Mouse (Mus musculus): ENCODE results near the gene Ndc80.
"Not testable (repeated sequence)": the region's sequence is repeated elsewhere in the genome, so short reads cannot be mapped to it uniquely, and the experiment has no call there.

The Ndc80 gene

DNA sequence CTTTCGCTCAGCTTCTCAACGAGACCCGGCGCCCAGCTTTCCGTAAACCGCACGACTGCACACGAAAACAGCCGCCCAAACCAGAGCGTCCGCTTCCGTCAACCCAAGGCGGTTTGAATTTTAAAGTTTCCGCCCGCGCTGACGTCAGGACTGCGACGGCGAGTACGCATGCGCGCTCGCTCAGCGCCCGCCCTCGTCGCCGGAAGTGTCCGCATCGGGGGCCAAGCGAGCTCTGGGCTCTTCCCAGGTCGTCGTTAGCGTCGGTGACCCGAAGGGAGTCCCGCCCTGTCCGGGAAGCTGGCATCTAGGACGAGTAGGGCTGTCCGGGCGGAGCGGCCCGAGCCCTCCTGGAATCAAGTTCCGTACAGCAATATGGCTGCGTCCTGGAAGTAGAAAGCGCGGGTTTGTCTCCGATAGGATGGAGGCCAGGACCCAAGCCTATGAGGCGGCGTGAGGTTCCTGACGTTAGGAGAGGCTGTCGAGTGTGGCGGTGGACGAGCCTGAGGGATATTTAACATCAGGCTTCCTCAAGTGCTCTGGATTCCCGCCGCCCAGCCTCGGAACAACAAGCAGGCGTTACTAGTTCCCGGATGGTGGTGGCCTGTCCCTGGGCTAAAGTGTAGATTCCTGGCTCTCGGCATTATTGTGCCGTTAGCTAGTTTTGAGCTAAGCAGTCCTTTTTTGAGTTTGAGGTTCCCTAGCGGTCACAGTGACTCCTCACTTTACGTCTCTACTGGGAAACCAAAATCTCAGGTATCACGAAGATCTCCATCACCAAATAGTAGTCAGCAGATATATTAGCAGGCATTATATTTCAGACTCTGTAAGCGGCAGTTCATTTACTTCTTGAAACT, at the start of gene Ndc80:
Gene Ndc80 (minus strand): TSS at position 147 of the 854 bp plus-strand sequence.
- peak; percentile 90 to 93 for DNase-seq

DNA sequence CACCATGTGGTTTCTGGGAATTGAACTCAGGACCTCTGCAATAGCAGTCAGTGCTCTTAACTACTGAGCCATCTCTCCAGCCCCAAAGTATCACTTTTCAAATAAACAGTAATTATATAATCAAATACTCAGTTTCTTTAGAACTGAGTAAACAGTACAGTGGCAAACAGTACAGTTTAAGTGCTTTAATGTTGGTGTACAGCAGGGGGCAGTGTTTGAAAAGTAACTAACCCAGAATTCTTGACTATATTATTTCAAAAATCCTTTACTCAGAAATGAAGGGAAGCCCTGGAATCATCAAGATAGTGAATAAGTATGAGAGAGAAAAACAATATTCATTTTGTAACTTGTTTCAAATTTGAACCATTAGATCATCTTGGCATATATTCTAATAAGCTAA, 35.0 kb upstream of the Ndc80 start:
- peak; percentile 4 to 42 for DNase-seq

DNA sequence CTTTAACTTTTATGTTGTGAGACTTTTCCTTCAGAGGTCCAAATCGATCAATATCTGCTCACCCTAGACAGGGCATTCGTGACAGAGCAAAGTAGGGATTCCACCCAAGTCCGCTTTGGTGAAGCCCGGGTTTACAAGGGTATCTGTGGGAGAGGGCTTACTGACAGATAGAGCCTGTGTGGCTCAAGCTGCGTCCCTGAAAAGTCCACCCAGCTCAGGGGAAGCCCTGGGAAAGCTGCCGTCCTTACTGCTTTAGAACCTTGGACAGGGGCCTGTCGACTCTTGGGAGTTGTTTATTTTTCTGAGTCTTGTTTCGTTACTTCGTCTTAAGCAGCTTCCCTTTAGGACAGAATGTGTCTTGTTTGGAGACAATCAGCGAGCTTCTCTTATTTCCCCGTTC, 26.2 kb upstream of the Ndc80 start:
- peak in 1 of 2 experiments; percentile 14 for DNase-seq

DNA sequence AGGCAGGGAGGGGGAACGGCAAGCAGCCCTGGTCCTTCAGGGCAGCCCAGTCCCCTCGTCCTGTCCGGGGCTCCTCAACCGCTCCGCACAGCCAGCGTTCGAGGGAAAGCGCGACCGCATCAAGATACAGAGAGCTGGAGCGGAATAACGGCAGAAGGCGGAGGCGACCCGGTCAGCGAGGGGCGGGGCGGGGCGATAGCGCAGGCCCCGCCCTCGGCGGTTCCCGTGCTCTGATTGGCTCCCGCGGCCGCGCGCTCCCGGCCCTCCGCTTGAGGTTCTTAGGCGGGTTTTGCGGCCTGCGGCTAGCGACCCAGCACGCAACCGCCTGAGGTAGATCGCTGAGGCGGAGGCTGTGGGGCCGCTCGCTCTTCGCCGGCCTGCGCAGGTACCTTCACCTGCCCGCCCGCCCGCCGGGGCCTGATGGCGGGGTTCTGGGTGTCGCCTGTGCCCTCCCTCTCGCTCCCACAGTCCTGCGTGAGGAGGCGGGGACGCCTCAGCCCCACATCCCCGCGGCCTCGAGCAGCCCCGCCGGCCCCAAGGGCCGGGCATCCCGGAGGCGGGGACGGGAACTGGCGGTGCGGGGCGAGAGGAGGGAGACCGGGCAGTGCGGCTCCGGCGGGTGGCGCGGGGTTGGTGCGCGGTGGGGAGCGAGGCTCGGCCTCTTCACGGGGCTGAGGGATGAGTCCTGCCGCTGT, 25.2 kb upstream of the Ndc80 start, which contains the start of gene Spdya:
Gene Spdya (plus strand): TSS at position 305 of the 695 bp plus-strand sequence.
- DNase-seq = peak; percentile 87 to 91

DNA sequence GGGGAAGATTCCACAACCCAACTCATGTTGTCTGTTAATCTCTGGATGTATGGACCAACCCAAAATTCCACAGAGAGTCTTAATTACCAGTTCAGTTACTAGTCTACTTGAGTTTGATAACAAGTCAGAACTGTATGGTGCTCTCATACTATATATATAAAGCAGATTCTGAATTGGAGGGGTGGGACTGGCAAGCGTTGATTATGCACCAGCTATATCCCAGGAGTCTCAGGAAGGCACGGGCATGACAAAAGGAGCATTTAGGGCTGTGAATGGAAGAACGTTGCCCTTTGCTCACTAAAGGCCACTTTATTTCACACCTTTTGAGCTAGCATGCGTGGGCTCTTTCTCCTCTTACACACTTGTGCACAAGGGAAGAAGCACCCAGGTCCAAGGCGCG, 24.7 kb upstream of the Ndc80 start:
- no peak for DNase-seq

DNA sequence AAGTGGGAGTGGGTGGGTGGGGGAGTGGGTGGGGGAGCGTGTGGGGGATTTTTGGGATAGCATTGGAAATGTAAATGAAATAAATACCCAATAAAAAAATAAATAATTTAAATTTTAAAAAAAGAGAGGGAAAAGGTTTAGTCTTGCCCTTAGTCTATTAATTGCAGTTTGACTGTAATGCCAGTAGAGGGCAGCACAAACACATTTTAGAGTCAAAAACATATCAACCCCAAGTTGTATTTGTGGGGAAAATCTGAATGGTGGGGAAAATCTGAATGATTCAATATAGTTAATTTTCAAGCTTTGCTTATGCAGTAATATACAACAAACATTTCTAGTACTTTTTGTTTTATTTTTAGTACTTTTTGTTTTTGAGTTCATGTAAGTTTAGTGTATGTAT, 21.9 kb upstream of the Ndc80 start:
- DNase-seq = no peak

DNA sequence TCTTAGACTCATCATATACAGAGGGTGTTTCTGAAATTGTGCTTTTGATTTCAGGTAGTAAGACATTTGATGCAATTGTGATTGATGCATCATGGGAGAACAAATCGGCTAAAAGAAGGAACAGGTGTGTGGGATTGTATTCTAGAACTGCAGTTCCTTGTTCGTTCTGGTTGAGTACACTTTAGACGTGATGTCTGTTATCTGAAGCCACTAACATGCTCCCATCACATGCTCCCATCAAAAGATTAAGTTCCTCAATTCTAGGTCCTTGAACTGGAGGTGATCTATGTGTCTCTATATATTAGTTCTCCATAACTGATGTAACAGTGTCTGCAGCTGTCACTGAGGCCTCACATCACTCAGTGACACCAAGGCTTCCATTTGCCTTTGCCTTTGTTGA, 10.5 kb upstream of the Ndc80 start:
- DNase-seq = no peak

DNA sequence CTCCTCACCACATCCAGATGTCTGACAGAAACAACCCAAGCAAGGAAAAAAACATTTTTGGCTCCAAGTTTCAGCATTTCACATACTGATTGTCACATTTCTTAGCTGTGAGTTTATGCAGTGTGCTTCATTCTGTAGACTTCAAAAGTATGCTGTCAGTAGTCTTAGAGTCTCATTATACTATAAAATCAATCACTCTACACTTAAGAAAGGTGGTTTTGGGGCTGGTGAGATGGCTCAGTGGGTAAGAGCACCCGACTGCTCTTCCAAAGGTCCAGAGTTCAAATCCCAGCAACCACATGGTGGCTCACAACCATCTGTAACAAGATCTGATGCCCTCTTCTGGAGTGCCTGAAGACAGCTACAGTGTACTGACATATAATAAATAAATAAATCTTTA, 8.9 kb upstream of the Ndc80 start:
- DNase-seq = not testable (repeated sequence)

DNA sequence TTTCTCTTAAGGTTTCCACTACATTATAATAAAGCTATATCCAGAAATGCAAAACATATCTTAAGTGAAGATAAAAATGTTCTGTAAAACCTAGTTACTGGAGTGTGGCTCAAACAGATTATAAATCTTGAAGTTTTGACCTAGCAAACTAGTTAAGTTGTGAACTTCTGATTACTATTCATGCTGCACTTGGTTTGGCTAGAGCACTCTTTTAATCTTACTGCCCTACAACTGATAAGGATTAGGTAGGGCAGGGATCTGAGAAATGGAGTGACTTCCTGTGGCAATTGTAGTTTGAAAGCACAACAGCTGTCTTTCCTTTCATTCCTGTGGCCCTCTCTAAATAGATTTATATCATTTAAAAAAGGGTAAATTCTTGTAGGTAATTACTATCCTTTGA, 1.4 kb upstream of the Ndc80 start:
- DNase-seq = no peak

DNA sequence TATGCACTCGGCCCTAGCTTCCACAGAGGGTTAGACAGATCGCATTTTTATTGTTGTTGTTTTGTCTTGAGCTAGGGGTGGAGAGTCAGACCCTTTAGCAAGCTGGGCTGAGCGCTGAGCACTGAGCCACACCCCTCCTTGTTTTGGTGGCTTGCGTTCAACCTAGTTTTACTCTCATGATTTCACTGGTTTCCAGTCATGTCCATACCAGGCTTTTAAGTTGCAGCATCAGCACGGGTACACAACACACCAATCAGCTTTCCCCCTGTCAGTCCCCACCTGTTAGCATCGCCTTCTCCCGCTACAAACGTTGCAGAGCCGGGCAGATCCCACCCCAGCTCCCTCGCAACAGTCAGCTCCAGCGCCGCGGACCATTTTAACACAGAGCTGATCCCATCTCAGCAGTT, 352 bp downstream of the Ndc80 start:
- DNase-seq = no peak

DNA sequence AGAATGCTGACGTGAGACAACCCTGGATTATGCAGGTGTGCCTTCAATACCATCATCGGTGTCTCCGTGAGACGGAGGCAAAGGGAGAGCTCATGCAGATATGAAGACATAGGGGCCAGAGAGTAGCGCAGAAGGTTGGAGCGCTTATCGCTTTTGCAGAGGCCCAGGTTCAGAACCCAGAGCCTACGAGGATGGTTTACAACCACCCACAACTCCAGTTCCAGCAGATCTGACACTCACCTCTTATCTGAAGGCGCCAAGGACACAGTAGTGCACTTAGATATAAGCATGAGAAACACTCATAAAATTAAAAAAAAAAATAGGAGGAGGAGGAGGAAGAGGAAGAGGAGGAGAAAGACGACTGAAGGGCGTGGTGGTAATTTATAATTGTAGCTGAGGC, 16.4 kb downstream of the Ndc80 start:
- DNase-seq = no peak

DNA sequence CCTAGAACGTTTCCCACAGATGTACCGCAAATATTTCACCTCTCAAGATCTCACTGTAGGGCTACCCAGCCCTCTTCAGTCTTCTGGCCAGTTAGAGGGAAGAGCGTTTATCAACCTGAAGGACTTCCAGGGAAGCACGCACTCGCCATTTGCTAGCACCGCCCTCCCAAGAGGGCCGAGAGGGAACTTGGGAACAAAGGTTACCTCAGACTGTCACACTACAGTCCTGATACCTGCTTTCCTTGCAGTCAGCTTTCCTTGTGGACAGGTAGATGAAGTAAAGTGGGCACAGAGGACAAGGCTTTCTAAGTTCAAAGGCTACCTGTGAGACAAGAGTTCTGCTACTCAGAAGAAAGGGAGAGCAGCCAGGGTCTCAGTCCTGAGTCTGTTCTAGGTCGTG, 19.8 kb downstream of the Ndc80 start:
- no peak for DNase-seq

DNA sequence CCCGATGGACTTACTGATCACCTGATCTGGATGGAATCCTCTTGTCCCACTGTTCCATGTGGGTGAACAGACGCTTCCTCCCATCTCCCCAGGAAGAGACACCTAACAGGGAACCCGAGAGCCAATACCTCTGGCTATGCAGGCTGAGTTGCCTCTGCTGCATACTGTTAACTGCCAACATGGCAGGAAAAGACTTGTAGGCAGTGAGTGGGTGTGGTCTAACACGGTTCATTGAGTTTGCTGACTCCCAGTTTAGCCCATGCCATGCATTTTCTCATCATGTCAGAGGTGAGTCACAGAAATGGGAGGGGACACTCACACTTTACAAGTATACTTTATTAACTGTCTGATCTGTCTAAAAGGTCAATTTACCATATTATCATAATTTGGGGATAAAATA, 30.9 kb downstream of the Ndc80 start:
- no peak for DNase-seq

DNA sequence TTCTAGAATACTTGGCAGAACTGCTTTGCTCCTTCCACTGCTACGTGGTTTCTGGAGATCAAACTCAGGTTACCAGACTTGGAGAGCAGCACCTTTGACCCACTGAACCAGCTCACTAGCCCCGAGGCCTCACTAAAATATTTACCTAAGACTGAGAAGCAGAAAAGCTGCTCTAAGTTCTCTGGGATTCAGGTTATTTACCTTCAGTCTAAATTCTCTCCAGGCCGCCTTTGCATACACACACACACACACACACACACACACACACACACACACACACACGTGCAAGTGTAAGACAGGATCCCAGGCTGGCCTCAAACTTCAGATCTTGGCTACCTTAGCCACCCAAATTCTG, 35.3 kb downstream of the Ndc80 start:
- no peak for DNase-seq

DNA sequence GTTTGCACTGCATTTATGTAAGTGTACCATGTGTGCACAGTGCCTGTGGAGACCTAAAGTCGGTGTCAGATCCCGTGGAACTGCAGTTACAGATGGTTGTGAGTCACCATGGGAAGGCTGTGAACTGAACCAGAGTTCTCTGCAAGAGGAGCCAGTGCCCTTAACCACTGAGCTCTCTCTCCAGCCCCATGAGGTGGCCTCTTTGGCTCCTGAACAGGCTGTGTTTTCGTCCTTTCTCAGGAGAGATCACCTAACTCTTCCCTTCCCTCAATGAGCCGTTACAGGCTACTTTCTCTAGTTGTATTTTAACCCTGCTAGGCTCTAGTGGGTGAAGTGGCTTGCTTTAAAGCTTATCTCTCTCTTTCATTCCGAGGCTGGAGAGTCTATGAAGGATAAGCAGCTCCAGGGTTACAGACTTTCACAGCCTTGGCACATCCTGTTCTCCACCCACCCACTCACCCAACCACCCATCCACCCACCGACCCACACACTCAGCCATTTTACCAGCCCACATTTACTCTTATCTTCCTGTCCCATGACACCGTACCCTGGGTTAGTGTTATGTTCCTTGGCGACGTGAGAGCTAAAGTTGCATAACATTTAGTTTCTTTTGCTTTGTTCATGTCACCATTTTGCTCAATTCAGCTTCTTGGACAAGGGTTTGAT, 35.9 kb downstream of the Ndc80 start:
- DNase-seq = no peak

DNA sequence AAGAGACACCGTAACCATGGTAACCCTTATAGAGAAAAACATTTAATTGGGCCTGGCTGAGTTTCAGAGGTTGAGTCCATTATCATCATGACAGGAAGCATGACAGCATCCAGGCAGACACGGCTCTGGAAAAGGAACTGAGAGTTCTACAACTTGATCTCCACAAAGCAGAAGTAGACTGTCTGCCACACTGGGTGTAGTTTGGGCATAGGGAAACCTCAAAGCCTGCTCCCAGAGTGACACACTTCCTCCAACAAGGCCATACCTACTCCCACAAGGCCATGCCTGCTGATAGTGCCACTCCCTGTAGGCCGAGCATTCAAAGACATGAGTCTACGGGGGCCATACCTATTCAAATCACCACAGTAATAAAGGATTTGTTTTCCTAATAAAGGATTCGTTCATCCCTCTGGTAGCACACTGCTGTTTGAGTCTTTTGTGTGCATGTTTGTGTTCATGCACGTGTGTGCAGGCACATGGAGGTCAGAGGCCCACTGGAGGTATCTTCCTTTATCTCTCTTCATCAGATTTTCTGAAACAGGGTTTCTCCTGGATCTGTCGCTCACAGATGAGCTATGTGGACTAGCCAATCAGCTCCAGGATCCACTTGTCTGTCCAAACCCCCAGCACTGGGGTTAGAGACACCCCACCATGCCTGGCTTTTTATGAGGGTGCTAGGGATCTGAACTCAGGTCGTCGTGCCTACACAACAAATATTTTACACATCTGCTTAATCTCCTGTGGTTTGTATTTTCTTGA, 36.8 kb downstream of the Ndc80 start:
- DNase-seq = no peak

DNA sequence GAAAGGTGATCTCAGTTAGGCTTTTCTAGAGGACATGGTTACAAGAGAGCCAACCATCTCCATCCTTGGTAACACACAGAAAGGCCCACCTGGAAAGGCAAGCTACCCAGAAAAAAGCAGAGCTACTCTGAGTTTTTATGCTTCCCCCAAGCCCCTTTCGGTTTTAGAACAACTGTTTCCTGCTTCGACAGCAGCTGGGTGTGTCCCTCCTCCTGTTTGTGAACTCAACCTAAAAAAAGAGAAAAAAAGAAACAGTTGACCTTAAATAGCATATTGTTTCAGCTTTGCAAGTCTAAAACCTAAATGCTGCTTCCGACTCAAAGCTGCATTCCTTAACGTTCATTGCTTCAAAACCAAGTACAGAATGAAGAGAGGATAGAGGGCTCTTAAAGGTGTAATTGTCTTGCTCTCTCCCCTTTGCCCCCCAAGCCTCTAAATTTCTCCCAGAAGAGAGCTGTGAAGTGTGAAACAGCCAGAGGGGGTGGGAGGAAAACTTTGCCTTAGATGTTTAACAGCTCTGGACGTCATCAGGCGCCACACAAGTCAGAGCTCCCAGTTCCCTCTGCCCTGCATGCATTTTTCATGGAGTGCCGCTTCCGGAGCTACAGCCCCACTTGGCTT, 40.3 kb downstream of the Ndc80 start:
- no peak for DNase-seq

DNA sequence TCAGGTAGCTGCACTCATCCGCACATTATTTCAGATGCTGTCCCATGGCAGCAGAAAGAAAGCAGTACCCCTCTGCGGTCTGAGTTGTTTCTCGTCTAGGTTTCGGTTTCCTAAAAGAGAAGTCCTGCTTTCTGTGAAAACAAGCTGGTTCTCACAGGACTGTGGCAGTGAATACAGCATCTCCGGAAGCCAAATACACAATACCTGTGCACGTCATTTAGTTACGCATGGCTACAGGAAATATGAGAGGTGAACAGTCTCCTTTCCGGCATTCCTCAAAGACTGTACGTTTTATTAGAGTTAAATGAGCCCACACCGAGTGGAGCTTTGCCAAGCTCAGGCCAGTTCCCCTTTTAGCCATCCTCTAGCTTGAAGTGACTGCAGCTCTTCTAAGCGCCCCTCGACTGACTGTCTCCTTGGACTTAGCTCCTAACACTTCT, 40.8 kb downstream of the Ndc80 start:
- no peak for DNase-seq

DNA sequence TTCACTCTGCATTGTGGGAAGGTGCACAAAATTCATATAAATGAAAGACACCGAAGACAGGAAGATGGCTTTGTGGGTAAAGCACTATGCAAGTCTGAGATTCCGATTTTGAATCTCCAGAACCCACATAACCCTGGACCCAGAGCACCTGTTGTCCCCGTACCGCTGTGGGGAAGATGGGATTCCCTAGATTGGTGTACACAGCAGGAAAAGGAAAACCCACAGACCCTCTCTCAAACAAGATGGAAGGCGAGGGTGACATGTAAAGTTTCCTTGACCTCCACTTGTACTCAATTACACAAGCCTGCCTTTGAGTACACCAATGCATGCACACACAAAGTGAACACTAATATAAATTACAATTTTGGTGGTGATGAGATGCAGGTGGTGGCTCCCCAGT, 41.9 kb downstream of the Ndc80 start:
- DNase-seq = no peak

DNA sequence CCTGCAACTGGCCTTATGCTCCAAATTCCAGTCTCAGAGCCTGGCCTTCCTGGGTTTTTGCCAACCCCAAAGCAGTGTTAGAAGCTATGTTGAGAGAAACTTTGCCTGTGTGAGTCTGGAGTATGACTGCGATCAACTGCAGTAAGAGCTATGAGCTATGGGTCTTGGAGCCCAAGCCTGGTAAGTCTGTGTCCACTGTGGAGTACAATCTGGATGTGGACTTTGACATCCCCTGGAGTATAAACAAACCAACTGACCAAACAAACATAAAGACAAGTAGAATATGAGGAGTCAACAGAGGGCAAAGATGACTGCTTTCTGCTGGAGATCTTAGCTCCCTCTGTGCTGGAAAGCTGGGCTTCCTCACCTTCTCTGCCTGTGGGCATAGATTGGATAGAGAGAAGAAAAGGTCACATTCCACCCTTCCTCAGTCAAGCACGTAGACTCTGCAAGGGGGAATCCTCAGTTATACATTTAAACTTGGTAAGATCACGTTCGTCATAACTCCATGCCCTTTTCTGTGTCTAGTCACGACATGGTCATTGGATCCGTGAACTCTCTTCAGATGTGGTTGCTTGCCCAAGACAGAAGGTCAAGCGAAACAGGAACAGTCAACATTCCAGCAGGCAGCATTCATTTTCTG, 43.1 kb downstream of the Ndc80 start:
- DNase-seq = no peak

DNA sequence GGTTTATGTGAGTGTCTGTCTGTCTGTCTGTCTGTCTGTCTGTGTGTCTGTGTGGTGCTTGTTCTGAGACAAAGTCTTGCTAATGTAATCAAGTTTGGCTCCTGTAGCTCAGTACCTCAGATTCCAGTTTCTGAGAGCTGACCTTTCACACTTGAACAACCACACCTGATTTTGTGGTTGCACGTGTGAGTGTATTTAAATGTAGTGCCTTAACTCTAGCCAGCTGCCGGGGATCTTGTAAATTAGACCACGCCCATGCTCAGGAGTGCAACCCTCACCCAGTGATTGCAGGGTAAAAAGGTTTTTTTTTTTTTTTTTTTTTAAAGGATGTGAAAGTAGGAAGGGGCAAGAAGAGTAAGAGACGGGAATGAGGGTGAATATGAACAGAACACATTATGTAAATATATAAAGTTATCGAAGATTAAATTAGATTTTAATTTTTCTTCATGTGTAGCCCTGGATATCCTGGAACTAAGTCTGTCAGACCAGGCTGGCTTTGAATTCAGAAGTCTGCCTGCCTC, 47.2 kb downstream of the Ndc80 start:
- DNase-seq = no peak

DNA sequence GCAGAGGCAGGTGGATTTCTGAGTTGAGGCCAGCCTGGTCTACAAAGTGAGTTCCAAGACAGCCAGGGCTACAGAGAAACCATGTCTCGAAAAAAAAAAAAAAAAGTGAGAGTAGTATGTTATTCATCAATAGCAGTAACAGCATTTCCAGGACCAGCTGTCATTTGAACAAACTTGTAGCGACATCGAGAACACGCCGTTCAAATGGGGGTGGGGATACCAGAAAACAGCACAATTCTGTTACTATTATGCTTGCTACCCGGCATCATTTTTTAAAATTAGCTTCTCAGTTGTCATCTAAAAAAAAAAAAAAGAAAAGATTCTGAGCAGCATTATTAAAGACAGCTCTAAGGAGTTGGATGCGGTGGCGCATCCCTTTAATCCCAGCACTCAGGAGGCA, 49.2 kb downstream of the Ndc80 start:
- no peak for DNase-seq
